Mouse (Mus musculus): ENCODE data around the gene Zfand3. TPM values are rescaled to one million over a fixed set of nuclear protein-coding genes. Genes with fewer than 3 reads are reported as not detected.

Gene Zfand3
- polyA plus RNA-seq, 1 experiment = not detected

DNA sequence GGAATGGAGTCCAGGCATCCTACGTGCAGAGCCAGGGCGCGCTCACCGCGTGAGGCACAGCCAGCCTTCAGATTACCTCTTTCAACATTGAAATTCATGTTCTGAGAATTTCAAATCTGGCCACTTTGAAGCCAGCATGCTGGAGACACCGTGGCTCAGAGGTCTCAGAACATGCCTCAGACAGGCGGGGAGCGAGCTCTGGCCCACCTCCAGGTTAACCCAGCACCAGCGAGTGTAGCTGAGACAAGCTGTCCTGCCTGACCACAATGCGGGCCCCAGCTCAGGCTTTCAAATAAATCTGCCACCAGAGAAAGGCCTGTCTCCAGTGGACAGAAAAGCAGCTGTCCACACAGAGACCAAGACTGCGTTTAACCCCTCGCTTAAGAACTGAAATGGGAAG, 208.1 kb downstream of the Zfand3 start:
- 78% methylated on average over 12 of the region's 12 CpGs for WGBS
- Histone ChIP-seq H3K4me3 (ENCODE audit: insufficient read depth, low read depth, low read length) (no peak overlapping the region), H3K27ac (ENCODE audit: insufficient read depth, low read depth, low read length) (no peak overlapping the region), H3K4me1 (ENCODE audit: control insufficient read depth, insufficient read depth, low read length) (peaks cover 41% of the 10 kb centered on the region)
- TF ChIP-seq POLR2A (IDR thresholded peaks at IDR 0.05; ENCODE audit: insufficient read depth, low read depth, low read length) (no peak), CTCF (IDR thresholded peaks at IDR 0.05; ENCODE audit: insufficient read depth, low read depth, low read length) (no peak)

DNA sequence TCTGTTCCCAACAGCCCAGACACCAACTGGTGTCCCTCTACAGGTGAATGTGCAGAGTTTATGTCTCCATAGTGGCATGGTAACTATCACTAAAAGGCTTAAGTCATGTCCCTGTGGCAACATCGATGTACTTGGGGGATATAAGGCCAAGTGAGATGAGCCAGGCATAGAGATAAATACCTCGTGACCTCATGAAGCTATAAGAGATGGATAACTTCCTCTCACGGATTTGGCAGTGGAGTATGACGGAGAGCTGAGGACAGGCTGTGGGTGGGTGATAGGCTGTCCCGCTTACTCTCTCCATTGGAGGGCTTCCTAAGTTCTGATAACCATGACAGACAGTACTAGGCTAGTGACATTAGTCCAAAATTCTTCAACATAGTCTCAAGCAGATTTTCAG, 208.8 kb downstream of the Zfand3 start:
- 95% methylated on average over 5 of the region's 5 CpGs for WGBS
- H3K27ac ChIP-seq (ENCODE audit: insufficient read depth, low read depth, low read length) = no peak overlapping the region
- TF ChIP-seq POLR2A (IDR thresholded peaks at IDR 0.05; ENCODE audit: insufficient read depth, low read depth, low read length) = no peak
- no peak for TF ChIP-seq CTCF (IDR thresholded peaks at IDR 0.05; ENCODE audit: insufficient read depth, low read depth, low read length)

DNA sequence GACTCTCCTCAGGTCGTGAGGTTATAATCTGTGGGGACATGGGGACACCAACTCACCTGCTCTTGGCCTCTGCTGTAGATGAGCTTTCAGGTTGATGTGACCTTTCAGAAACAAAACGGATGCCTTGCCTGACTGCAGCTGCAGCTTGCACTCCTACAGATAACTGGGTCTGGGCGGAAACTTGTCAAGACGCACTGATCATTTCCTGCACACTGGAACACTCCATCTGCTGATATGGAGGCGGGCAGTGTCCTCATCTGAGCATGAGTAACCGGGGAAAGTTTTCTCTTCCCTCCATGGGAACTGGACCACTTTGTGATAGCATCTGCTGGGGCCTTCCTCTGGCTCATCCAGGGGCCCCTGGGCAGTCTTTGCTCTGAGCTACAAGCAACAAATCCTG, 209.9 kb downstream of the Zfand3 start:
- Histone ChIP-seq H3K27ac (ENCODE audit: insufficient read depth, low read depth, low read length) (peak overlapping the region; percentile 63; the same call in 1 of the 2 replicates), H3K4me3 (ENCODE audit: insufficient read depth, low read depth, low read length) (no peak overlapping the region), H3K4me1 (ENCODE audit: control insufficient read depth, insufficient read depth, low read length) (peaks cover 41% of the 10 kb centered on the region)
- WGBS = 42% methylated on average over 6 of the region's 6 CpGs
- TF ChIP-seq CTCF (IDR thresholded peaks at IDR 0.05; ENCODE audit: insufficient read depth, low read depth, low read length) = no peak
- TF ChIP-seq POLR2A (IDR thresholded peaks at IDR 0.05; ENCODE audit: insufficient read depth, low read depth, low read length) = no peak

More for the DNA sequence above, 208.8 kb downstream of the Zfand3 start:
- H3K4me3 ChIP-seq (ENCODE audit: insufficient read depth, low read depth, low read length) = no peak overlapping the region
- peaks cover 41% of the 10 kb centered on the region for H3K4me1 ChIP-seq (ENCODE audit: control insufficient read depth, insufficient read depth, low read length)

DNA sequence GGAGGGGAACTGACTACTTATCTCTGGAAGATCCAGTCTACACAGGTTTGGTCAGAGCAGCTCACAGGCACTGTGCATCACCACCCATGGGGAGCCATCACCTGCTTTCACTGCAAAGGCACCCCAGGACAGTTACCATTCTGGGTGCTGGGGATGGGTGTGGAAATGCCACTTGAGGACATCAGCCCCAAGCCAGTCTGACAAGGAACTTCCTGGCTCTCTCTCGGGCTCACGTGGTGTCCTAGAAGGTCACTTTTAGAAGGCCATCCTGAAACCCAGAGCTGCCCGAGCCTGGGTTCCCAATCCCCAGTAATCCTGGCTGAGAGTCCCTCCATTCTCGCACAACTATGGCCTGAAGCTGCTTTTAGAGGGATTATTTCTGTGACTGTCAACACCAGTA, 211.2 kb downstream of the Zfand3 start:
- peaks cover 39% of the 10 kb centered on the region for H3K4me1 ChIP-seq (ENCODE audit: control insufficient read depth, insufficient read depth, low read length)
- WGBS = 73% methylated on average over 4 of the region's 4 CpGs
- no peak overlapping the region for H3K4me3 ChIP-seq (ENCODE audit: insufficient read depth, low read depth, low read length)
- no peak overlapping the region for H3K27ac ChIP-seq (ENCODE audit: insufficient read depth, low read depth, low read length)
- TF ChIP-seq CTCF (IDR thresholded peaks at IDR 0.05; ENCODE audit: insufficient read depth, low read depth, low read length) = no peak
- no peak for TF ChIP-seq POLR2A (IDR thresholded peaks at IDR 0.05; ENCODE audit: insufficient read depth, low read depth, low read length)

DNA sequence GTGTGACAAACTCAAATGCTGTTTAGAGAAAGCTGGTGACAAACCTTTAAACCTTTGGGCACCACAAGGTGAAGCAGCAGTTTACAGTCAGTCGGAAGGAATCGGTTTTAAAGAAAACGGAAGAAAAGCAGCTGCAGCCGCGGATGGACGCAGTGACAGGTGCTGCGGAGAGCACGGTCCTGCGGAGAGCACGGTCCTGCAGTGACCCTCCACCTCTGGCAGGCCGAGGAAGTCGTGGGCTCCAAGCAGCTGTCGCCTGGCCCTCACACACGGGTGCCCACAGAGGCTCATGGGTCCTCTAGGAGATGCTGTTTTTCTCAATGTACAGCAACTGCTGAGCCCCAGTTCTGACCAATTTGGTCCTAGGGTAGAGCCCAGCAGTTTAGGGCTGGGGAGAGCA, 217.1 kb downstream of the Zfand3 start:
- H3K27ac ChIP-seq (ENCODE audit: insufficient read depth, low read depth, low read length) = no peak overlapping the region
- peaks cover 43% of the 10 kb centered on the region for H3K4me1 ChIP-seq (ENCODE audit: control insufficient read depth, insufficient read depth, low read length)
- TF ChIP-seq POLR2A (IDR thresholded peaks at IDR 0.05; ENCODE audit: insufficient read depth, low read depth, low read length) (no peak), CTCF (IDR thresholded peaks at IDR 0.05; ENCODE audit: insufficient read depth, low read depth, low read length) (no peak)
- WGBS = 88% methylated on average over 14 of the region's 14 CpGs
- H3K4me3 ChIP-seq (ENCODE audit: insufficient read depth, low read depth, low read length) = no peak overlapping the region

DNA sequence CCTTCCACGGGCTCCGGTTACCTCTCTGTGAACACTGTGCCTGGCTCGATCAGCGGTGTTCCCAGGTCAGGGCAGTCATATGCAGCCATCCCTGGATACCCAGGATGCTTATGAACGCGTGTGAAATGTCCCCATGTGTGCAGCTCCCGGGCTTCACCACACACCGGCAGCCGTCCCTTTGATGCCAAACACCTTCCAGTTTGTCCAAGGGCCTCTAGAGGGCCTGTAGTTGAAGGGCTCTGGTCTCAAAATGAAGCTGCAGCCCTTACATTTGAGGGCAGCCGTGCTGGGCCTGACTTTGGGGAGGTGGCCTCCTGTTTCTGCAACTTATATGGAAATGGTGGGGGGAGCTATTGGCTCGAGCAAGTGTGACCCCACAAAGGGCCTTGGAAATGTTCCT, 217.8 kb downstream of the Zfand3 start:
- TF ChIP-seq CTCF (IDR thresholded peaks at IDR 0.05; ENCODE audit: insufficient read depth, low read depth, low read length) = no peak
- no peak for TF ChIP-seq POLR2A (IDR thresholded peaks at IDR 0.05; ENCODE audit: insufficient read depth, low read depth, low read length)
- Histone ChIP-seq H3K4me3 (ENCODE audit: insufficient read depth, low read depth, low read length) (no peak overlapping the region), H3K4me1 (ENCODE audit: control insufficient read depth, insufficient read depth, low read length) (peaks cover 40% of the 10 kb centered on the region), H3K27ac (ENCODE audit: insufficient read depth, low read depth, low read length) (no peak overlapping the region)
- WGBS = 93% methylated on average over 11 of the region's 11 CpGs

DNA sequence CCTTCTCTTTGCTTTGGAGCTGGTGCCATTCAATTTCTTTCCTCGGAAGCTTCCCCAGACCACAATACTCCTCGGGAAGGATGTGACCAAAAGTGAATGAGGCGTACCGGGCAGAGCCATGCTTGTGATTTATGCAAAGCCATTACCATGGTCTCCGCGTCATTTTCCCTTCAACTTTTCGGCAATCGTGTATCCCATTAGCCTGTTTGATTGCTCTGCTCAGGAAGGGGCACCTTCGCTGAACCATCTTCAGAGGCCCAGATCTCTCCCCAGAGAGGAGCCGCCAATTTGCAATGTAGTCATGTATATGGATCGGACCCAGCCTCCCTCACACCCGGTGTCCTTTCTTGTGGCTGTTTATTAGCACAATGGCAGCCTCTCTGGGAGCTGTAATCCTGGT, 218.3 kb downstream of the Zfand3 start:
- H3K4me3 ChIP-seq (ENCODE audit: insufficient read depth, low read depth, low read length) = no peak overlapping the region
- TF ChIP-seq POLR2A (IDR thresholded peaks at IDR 0.05; ENCODE audit: insufficient read depth, low read depth, low read length) (no peak), CTCF (IDR thresholded peaks at IDR 0.05; ENCODE audit: insufficient read depth, low read depth, low read length) (no peak)
- 89% methylated on average over 12 of the region's 12 CpGs for WGBS

DNA sequence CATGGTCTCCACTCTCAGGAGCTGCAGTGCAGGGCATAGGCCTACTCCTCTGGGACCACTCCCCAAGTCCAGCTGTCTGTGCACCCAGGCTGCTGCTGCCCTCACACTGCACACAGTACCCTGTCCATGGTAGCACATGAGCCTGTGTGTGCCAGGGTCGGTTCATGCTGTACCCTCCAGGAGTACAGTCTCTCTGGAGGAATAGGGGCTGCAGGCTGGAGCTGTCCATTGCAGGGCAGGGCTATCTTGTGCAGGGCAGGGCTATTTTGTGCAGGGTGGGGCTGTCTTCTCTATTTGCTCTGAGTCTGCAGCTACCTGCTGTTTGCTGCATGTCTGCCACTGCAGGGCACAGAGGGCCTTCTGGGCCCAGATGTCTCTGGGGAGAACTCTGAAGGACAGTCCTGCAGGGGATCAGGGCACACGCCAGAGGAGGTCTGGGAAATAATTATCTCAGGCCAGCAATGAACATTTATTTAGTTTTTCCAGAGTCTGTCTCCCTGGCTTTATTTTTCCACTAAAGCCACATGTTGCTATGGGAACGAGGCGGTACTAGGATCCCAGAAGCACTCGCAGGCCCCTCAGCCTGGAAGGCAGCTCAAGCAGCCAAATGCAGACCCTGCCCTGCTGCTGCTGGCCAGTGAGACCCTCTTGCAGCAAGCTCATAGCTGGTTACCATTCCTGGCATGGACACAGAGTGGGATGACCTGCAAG, 220.7 kb downstream of the Zfand3 start:
- 48% methylated on average over 5 of the region's 5 CpGs for WGBS
- Histone ChIP-seq H3K4me1 (ENCODE audit: control insufficient read depth, insufficient read depth, low read length) (peaks cover 64% of the 10 kb centered on the region), H3K4me3 (ENCODE audit: insufficient read depth, low read depth, low read length) (no peak overlapping the region), H3K27ac (ENCODE audit: insufficient read depth, low read depth, low read length) (no peak overlapping the region)
- no peak for TF ChIP-seq CTCF (IDR thresholded peaks at IDR 0.05; ENCODE audit: insufficient read depth, low read depth, low read length)
- TF ChIP-seq POLR2A (IDR thresholded peaks at IDR 0.05; ENCODE audit: insufficient read depth, low read depth, low read length) = no peak

More for the DNA sequence above, 218.3 kb downstream of the Zfand3 start:
- Histone ChIP-seq H3K27ac (ENCODE audit: insufficient read depth, low read depth, low read length) (no peak overlapping the region), H3K4me1 (ENCODE audit: control insufficient read depth, insufficient read depth, low read length) (peaks cover 41% of the 10 kb centered on the region)

DNA sequence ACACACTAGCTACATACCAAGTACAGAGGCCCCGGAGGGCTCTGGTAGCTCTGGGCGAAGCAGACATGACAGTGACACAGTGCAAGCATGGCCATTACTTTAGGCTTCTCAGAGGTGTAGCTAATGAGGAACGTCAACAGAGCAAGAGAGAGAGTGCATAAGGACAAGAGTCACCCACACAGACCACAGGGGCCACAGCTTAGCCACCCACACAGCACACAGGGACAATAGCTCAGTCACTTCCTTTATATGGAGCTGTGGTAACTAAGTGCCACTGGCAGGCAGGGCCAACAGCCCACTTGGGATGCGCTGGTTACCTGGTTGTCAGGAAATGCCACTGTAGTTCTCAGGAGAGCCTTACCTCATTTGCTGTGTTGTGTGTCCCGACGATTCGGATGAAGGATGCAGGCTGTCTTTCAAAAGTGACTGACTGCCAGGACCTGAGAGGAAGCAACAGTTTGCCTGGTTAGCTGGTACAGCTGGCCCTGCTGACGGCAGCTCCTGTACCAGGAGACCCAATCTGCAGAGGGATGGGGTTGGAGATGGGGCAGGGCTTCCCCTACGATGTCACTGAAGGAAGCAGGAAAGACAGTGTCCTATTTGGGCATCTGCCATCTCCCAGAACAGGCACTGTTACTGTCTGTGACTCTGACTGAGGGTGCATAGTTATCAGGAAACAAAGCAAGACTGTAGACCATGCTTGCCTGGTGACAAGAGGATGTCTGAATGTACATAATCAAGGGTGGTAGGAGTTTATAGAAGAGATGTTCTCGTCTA, 224.1 kb downstream of the Zfand3 start:
- peaks cover 61% of the 10 kb centered on the region for H3K4me1 ChIP-seq (ENCODE audit: control insufficient read depth, insufficient read depth, low read length)
- no peak overlapping the region for H3K4me3 ChIP-seq (ENCODE audit: insufficient read depth, low read depth, low read length)
- H3K27ac ChIP-seq (ENCODE audit: insufficient read depth, low read depth, low read length) = no peak overlapping the region
- TF ChIP-seq POLR2A (IDR thresholded peaks at IDR 0.05; ENCODE audit: insufficient read depth, low read depth, low read length) (no peak), CTCF (IDR thresholded peaks at IDR 0.05; ENCODE audit: insufficient read depth, low read depth, low read length) (no peak)
- 75% methylated on average over 10 of the region's 10 CpGs for WGBS

Data from olfactory bulb, adult 2 months (tissue).